Mouse (Mus musculus): Measurements from ENCODE around the gene Kmt2e. TPM values are rescaled to one million over a fixed set of nuclear protein-coding genes. Genes with fewer than 3 reads are reported as not detected.

Kmt2e gene
- polyA plus RNA-seq, 1 experiment from 2014 or later: 162 TPM

DNA sequence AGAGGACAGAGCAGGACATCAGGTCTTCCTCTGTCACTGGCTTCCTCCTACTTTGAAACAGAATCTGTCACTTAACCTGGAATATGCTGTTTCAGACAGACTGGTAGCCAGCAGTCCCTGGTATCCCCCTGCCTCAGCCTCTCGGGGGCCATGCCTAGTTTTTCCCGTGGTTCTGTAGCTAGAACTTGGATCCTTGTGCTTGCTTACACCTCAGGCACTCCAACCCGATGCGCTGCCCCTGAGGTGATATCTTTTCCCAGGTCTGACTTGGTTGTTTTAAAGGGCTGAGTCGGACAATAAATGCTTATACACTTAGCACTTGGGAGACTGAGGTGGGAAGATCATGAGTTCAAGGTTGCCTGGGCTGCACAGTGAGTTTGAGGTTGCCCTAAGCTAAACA, 40.4 kb upstream of the Kmt2e start:
- 91% methylated on average over 5 of the region's 5 CpGs for WGBS
- no peaks in the 10 kb centered on the region for H3K9me3 ChIP-seq (replicated peaks; ENCODE audit: control insufficient read depth, low read length, poor library complexity, severe bottlenecking)

DNA sequence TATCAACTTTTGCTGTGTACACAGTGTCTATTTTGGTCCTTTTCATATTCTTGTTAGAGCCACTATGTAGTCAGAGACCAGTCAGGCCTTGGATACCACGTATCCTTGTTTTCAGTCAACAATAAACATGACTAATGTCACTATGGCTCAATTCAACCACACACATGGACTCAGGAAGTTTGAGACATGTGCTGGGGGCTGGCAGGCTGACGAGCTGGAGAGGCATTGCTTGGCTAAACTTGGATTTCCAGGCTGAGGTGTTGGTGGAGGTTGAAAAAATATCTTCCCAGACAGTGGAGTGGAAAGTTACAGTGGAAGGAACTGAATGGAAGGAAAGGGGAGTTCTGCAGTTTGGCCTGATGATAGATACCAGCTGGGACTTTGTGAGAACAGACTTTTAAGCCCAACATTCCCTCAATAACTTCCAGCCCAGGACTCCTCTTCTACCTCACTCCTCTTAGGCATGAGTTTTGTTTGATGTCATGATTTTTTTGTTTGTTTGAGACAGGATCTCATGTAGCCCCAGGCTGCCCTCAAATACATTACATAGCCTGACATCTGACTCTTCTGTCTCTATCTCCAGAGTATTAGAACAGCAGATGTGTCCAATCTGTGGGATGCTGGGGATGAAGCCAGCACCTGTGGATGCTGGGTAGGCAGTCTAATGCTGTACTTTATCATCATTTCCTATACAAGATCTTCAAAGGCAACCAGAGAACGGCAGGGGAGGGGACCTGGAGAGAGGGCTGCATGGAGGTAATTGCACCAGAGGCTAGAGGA, 39.7 kb upstream of the Kmt2e start:
- Histone ChIP-seq H3K9me3 (replicated peaks; ENCODE audit: control insufficient read depth, low read length, poor library complexity, severe bottlenecking) (no peaks in the 10 kb centered on the region), H3K36me3 (ENCODE audit: control insufficient read depth, insufficient read depth, low read length) (no peaks in the 10 kb centered on the region), H3K27ac (ENCODE audit: low read length) (no peak overlapping the region), H3K4me2 (ENCODE audit: low read length) (no peak overlapping the region), H3K4me1 (ENCODE audit: control insufficient read depth, insufficient read depth, low read length) (no peaks in the 10 kb centered on the region), H3K27me3 (ENCODE audit: control insufficient read depth, insufficient read depth, low read depth, low read length) (no peaks in the 10 kb centered on the region), H3K4me3 (ENCODE audit: low read depth, low read length) (no peak overlapping the region), H3K9ac (ENCODE audit: low read depth, low read length) (no peak overlapping the region)
- WGBS: 78% methylated on average over 3 of the region's 3 CpGs
- ATAC-seq: no peak

More for the DNA sequence above, 40.4 kb upstream of the Kmt2e start:
- H3K4me2 ChIP-seq (ENCODE audit: low read length): no peak overlapping the region
- H3K36me3 ChIP-seq (ENCODE audit: control insufficient read depth, insufficient read depth, low read length): no peaks in the 10 kb centered on the region
- no peak overlapping the region for H3K9ac ChIP-seq (ENCODE audit: low read depth, low read length)
- no peak overlapping the region for H3K27ac ChIP-seq (ENCODE audit: low read length)
- H3K27me3 ChIP-seq (ENCODE audit: control insufficient read depth, insufficient read depth, low read depth, low read length): no peaks in the 10 kb centered on the region
- ATAC-seq: no peak
- no peaks in the 10 kb centered on the region for H3K4me1 ChIP-seq (ENCODE audit: control insufficient read depth, insufficient read depth, low read length)
- H3K4me3 ChIP-seq (ENCODE audit: low read depth, low read length): no peak overlapping the region

DNA sequence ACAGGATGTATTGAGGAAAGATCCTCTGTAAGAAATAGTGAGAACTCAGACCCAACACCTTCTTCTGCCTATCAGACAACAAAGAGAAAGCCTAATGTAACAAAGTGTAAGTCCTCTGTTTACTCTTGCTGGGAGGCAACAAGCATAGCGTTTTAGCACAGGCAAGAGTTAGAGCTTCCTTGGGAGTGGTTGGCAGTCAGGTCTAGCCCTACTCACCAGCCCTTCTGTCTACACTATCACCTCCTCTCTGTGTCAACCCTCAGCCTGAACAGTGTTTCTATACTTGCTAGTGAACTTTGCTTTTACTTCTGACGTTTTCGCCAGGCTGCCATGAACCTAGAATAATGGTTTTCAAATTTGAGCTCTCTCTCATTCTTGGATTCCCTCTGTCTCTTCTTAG, 38.5 kb upstream of the Kmt2e start:
- no peak overlapping the region for H3K4me3 ChIP-seq (ENCODE audit: low read depth, low read length)
- 72% methylated on average over 3 of the region's 3 CpGs for WGBS
- no peak for ATAC-seq

DNA sequence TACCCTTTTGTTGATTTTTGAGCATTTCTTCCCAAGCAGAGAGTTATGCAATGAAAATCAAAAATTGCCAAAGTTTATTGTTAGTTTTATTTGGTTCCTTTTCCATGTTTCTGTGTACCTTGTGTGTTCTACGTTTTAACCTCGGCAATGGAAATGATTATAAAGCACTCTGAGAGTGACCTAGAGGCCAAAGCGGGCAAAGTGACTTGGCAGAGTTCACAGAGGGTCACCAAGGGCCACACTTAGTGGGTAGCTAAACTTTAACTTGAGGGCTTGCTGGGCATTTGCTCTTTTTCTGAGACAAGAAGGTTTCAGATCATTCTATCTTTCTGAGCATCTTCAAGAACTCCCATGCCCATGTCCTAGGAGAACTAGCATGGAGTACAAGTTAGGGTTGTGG, 37.5 kb upstream of the Kmt2e start:
- H3K4me1 ChIP-seq (ENCODE audit: control insufficient read depth, insufficient read depth, low read length): no peaks in the 10 kb centered on the region
- peaks cover 2% of the 10 kb centered on the region; the same call in 1 of the 2 replicates for H3K36me3 ChIP-seq (ENCODE audit: control insufficient read depth, insufficient read depth, low read length)
- H3K4me3 ChIP-seq (ENCODE audit: low read depth, low read length): no peak overlapping the region
- no peaks in the 10 kb centered on the region for H3K27me3 ChIP-seq (ENCODE audit: control insufficient read depth, insufficient read depth, low read depth, low read length)
- no peak overlapping the region for H3K9ac ChIP-seq (ENCODE audit: low read depth, low read length)
- H3K9me3 ChIP-seq (replicated peaks; ENCODE audit: control insufficient read depth, low read length, poor library complexity, severe bottlenecking): no peaks in the 10 kb centered on the region
- H3K27ac ChIP-seq (ENCODE audit: low read length): no peak overlapping the region
- ATAC-seq: no peak
- no peak overlapping the region for H3K4me2 ChIP-seq (ENCODE audit: low read length)
- WGBS: 93% methylated on average over 3 of the region's 3 CpGs

More for the DNA sequence above, 38.5 kb upstream of the Kmt2e start:
- no peak overlapping the region for H3K4me2 ChIP-seq (ENCODE audit: low read length)
- no peak overlapping the region for H3K9ac ChIP-seq (ENCODE audit: low read depth, low read length)
- no peaks in the 10 kb centered on the region for H3K9me3 ChIP-seq (replicated peaks; ENCODE audit: control insufficient read depth, low read length, poor library complexity, severe bottlenecking)
- no peaks in the 10 kb centered on the region for H3K4me1 ChIP-seq (ENCODE audit: control insufficient read depth, insufficient read depth, low read length)
- no peaks in the 10 kb centered on the region for H3K27me3 ChIP-seq (ENCODE audit: control insufficient read depth, insufficient read depth, low read depth, low read length)
- H3K27ac ChIP-seq (ENCODE audit: low read length): no peak overlapping the region
- H3K36me3 ChIP-seq (ENCODE audit: control insufficient read depth, insufficient read depth, low read length): no peaks in the 10 kb centered on the region

DNA sequence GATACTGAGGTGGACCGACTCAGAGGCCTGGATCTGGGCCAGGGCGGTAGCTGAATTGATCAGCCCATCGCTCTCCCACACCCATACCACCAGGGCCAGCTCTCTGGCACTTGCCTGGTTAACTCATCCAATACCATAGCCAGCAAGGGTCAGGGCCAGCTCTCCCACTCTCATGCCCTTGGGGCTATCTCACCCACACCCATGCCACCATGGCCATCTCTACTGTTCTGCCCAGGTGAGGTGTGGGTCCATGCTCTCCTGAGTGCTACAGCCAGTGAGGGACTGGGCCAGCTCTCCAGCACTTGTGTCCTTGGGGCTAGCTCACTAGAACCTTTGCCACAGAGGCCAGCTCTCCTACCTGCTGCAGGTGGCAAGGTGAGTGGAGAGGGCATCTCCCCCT, 34.1 kb upstream of the Kmt2e start:
- no peaks in the 10 kb centered on the region for H3K27me3 ChIP-seq (ENCODE audit: control insufficient read depth, insufficient read depth, low read depth, low read length)
- no peak overlapping the region for H3K4me2 ChIP-seq (ENCODE audit: low read length)
- no peak overlapping the region for H3K9ac ChIP-seq (ENCODE audit: low read depth, low read length)
- ATAC-seq: 0 out of 2 replicates have a peak, but pooled peaks have one; percentile 43
- 92% methylated on average over 3 of the region's 3 CpGs for WGBS
- no peaks in the 10 kb centered on the region for H3K9me3 ChIP-seq (replicated peaks; ENCODE audit: control insufficient read depth, low read length, poor library complexity, severe bottlenecking)
- no peak overlapping the region for H3K4me3 ChIP-seq (ENCODE audit: low read depth, low read length)
- H3K36me3 ChIP-seq (ENCODE audit: control insufficient read depth, insufficient read depth, low read length): peaks cover 2% of the 10 kb centered on the region; the same call in 1 of the 2 replicates
- H3K4me1 ChIP-seq (ENCODE audit: control insufficient read depth, insufficient read depth, low read length): peaks cover 2% of the 10 kb centered on the region; the same call in 1 of the 2 replicates
- no peak overlapping the region for H3K27ac ChIP-seq (ENCODE audit: low read length)

DNA sequence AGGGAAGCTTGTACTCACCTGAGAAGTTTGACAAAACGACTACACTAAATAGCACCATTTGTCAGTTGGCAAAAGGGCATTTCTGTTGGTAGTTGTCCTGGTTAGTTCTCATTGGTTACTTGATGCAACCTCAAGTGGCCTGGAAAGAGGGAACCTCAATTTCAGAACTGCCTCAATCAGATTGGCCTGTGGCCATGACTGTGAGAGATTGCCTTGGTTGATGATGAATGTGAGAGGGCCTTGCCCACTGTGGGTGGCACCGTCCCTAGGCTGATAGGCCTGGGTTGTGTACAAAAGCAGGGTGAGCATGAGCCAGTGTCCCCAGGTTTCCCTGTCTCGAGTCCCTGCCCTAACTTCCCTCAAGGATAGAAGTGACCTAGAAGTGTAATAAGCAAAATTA, 33.4 kb upstream of the Kmt2e start:
- peaks cover 2% of the 10 kb centered on the region; the same call in 1 of the 2 replicates for H3K4me1 ChIP-seq (ENCODE audit: control insufficient read depth, insufficient read depth, low read length)
- no peaks in the 10 kb centered on the region for H3K27me3 ChIP-seq (ENCODE audit: control insufficient read depth, insufficient read depth, low read depth, low read length)
- no peak overlapping the region for H3K27ac ChIP-seq (ENCODE audit: low read length)
- peaks cover 2% of the 10 kb centered on the region; the same call in 1 of the 2 replicates for H3K36me3 ChIP-seq (ENCODE audit: control insufficient read depth, insufficient read depth, low read length)
- ATAC-seq: no peak
- H3K4me2 ChIP-seq (ENCODE audit: low read length): no peak overlapping the region
- H3K9ac ChIP-seq (ENCODE audit: low read depth, low read length): no peak overlapping the region
- no peak overlapping the region for H3K4me3 ChIP-seq (ENCODE audit: low read depth, low read length)
- no peaks in the 10 kb centered on the region for H3K9me3 ChIP-seq (replicated peaks; ENCODE audit: control insufficient read depth, low read length, poor library complexity, severe bottlenecking)
- 96% methylated on average over 3 of the region's 3 CpGs for WGBS

DNA sequence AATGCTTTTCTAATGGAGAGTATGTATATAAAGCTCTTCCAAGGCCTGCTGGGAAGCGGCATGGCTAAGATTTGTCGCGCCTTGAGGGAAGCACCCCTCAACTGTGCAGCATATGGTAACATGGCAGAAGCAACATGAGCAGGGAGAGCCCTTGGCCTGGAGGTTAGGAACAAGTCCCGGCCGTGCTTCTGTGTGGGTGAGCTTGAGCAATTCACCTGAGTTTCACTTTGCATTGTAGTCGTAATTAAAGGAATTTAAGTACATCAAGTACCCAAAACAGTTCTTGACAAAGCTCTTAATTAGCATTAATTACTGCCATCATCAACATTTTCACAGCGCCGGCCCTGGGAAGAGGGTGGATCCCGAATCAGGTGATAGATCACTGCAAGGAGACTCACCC, 32.9 kb upstream of the Kmt2e start:
- WGBS: 85% methylated on average over 9 of the region's 9 CpGs
- no peak overlapping the region for H3K4me2 ChIP-seq (ENCODE audit: low read length)
- H3K36me3 ChIP-seq (ENCODE audit: control insufficient read depth, insufficient read depth, low read length): peaks cover 2% of the 10 kb centered on the region; the same call in 1 of the 2 replicates
- H3K4me3 ChIP-seq (ENCODE audit: low read depth, low read length): no peak overlapping the region
- H3K4me1 ChIP-seq (ENCODE audit: control insufficient read depth, insufficient read depth, low read length): peaks cover 2% of the 10 kb centered on the region; the same call in 1 of the 2 replicates
- H3K9me3 ChIP-seq (replicated peaks; ENCODE audit: control insufficient read depth, low read length, poor library complexity, severe bottlenecking): no peaks in the 10 kb centered on the region
- no peak for ATAC-seq
- H3K27me3 ChIP-seq (ENCODE audit: control insufficient read depth, insufficient read depth, low read depth, low read length): no peaks in the 10 kb centered on the region
- no peak overlapping the region for H3K27ac ChIP-seq (ENCODE audit: low read length)
- H3K9ac ChIP-seq (ENCODE audit: low read depth, low read length): no peak overlapping the region

DNA sequence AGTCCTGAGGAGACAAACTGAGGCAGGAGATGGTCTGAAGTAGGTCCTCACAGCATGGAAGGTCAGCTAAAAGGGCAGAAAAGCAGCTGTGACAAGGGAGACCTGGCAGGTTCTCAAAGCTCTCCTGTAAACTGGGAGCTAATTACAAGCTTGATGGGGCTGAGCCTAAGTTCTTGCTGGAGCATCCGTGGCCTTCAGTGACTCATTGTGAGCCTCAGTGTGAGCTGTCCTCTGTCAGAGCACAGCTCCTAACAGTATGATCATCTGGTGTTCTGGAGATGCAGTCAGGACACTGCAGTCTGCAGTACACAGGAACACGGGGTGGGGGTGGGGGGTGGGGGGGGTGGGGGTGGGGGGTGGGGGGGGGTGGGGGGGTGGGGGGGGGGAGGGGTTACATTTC, 32.2 kb upstream of the Kmt2e start:
- Histone ChIP-seq H3K4me2 (ENCODE audit: low read length) (no peak overlapping the region), H3K4me1 (ENCODE audit: control insufficient read depth, insufficient read depth, low read length) (peaks cover 2% of the 10 kb centered on the region; the same call in 1 of the 2 replicates), H3K9me3 (replicated peaks; ENCODE audit: control insufficient read depth, low read length, poor library complexity, severe bottlenecking) (no peaks in the 10 kb centered on the region), H3K9ac (ENCODE audit: low read depth, low read length) (no peak overlapping the region), H3K36me3 (ENCODE audit: control insufficient read depth, insufficient read depth, low read length) (peaks cover 2% of the 10 kb centered on the region; the same call in 1 of the 2 replicates), H3K27ac (ENCODE audit: low read length) (no peak overlapping the region), H3K27me3 (ENCODE audit: control insufficient read depth, insufficient read depth, low read depth, low read length) (no peaks in the 10 kb centered on the region), H3K4me3 (ENCODE audit: low read depth, low read length) (no peak overlapping the region)
- no peak for ATAC-seq
- 67% methylated on average over 1 of the region's 2 CpGs for WGBS

DNA sequence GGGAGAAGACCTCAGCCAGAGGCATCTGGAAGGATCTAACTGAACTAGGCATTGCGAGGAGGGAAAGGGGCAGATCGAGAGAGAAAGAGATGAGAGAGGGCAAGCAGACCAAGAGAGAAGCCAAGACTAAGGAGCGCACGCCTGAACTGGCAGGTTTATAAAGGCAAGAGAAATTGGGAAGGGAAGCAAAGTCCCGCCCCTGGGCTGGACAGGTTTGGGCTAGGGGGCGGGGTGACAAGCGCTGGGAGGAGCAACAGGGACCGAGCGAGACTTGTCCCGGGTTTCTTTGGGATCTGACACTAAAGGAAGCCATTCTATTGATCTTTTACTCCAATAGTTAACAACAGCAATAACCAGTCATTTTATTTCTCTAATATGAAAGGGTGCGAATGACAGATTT, 31.1 kb upstream of the Kmt2e start:
- 68% methylated on average over 11 of the region's 11 CpGs for WGBS
- Histone ChIP-seq H3K9me3 (replicated peaks; ENCODE audit: control insufficient read depth, low read length, poor library complexity, severe bottlenecking) (no peaks in the 10 kb centered on the region), H3K4me1 (ENCODE audit: control insufficient read depth, insufficient read depth, low read length) (peaks cover 4% of the 10 kb centered on the region), H3K9ac (ENCODE audit: low read depth, low read length) (no peak overlapping the region), H3K4me2 (ENCODE audit: low read length) (no peak overlapping the region), H3K27ac (ENCODE audit: low read length) (no peak overlapping the region), H3K4me3 (ENCODE audit: low read depth, low read length) (no peak overlapping the region), H3K36me3 (ENCODE audit: control insufficient read depth, insufficient read depth, low read length) (peaks cover 2% of the 10 kb centered on the region; the same call in 1 of the 2 replicates), H3K27me3 (ENCODE audit: control insufficient read depth, insufficient read depth, low read depth, low read length) (no peaks in the 10 kb centered on the region)
- ATAC-seq: no peak
